Mouse (Mus musculus): ENCODE measurements around the gene Exd2. TPM values are rescaled to one million over a fixed set of nuclear protein-coding genes. Genes with fewer than 3 reads are reported as not detected.

The Exd2 gene
- polyA plus RNA-seq (2014; fragmentation: Nextera tagmentation; extraction: Ambion mirVana) = 17.5 and 18.7 TPM in 2 replicates

GRCm38 (mm10) chr12:80462942-80463651 lies at the start of gene Exd2:
Gene Exd2, plus strand, starts transcription at chr12:80463095.
- Histone ChIP-seq H3K9ac (ENCODE audit: low read depth, low read length) (peak within 1 kb of the TSS; percentile 85), H3K27me3 (replicated peaks; ENCODE audit: control insufficient read depth, insufficient read depth, low read length) (no peaks in the 10 kb centered on the region), H3K4me3 (ENCODE audit: low read depth, low read length) (peak within 1 kb of the TSS; percentile 81), H3K36me3 (ENCODE audit: control insufficient read depth, insufficient read depth, low read length) (no peaks in the 10 kb centered on the region), H3K27ac (ENCODE audit: low read depth, low read length) (peak within 1 kb of the TSS; percentile 70), H3K4me2 (peak within 1 kb of the TSS; percentile 80), H3K9me3 (ENCODE audit: control insufficient read depth, low read length) (no peaks in the 10 kb centered on the region), H3K4me1 (replicated peaks; ENCODE audit: control insufficient read depth, insufficient read depth, low read length) (no peaks in the 10 kb centered on the region; the same call in 1 of the 2 replicates)
- under 1% methylated on average over 44 of the region's 45 CpGs for WGBS
- ATAC-seq (replicated peaks; ENCODE audit: low FRiP score) = peak; percentile 96
- DNase-seq (ENCODE audit: low spot score) = peak; percentile 91

DNA sequence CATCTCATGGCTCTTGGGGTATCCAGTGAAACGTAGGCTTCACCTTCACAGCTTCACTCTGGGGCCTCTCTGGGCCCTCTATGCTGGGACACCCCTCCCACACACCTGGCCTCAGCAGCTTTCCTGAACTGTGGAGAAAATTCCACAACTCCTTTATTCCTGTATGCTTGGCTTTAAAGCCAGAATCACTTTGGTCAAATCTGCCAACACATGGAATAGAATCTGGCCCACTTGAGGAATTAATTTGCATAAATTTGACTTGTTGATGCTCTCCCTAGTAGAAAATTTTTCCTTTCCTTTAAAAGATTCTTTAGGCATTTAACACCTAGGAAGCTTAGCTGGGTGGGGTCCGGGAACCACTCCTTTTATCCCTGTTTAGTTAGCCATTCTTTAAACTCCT lies 47.8 kb upstream of the Exd2 start:
- Histone ChIP-seq H3K27me3 (replicated peaks; ENCODE audit: control insufficient read depth, insufficient read depth, low read length) (no peaks in the 10 kb centered on the region), H3K9ac (ENCODE audit: low read depth, low read length) (no peak overlapping the region), H3K4me1 (replicated peaks; ENCODE audit: control insufficient read depth, insufficient read depth, low read length) (no peaks in the 10 kb centered on the region), H3K9me3 (ENCODE audit: control insufficient read depth, low read length) (no peaks in the 10 kb centered on the region; the same call in 1 of the 2 replicates), H3K36me3 (ENCODE audit: control insufficient read depth, insufficient read depth, low read length) (0 out of 2 replicates have a peak, but pooled peaks cover 4% of the 10 kb centered on the region), H3K4me2 (no peak overlapping the region), H3K27ac (ENCODE audit: low read depth, low read length) (no peak overlapping the region), H3K4me3 (ENCODE audit: low read depth, low read length) (no peak overlapping the region)
- WGBS = 82% methylated on average over 2 of the region's 2 CpGs
- no peak for DNase-seq (ENCODE audit: low spot score)
- no peak for ATAC-seq (replicated peaks; ENCODE audit: low FRiP score)

DNA sequence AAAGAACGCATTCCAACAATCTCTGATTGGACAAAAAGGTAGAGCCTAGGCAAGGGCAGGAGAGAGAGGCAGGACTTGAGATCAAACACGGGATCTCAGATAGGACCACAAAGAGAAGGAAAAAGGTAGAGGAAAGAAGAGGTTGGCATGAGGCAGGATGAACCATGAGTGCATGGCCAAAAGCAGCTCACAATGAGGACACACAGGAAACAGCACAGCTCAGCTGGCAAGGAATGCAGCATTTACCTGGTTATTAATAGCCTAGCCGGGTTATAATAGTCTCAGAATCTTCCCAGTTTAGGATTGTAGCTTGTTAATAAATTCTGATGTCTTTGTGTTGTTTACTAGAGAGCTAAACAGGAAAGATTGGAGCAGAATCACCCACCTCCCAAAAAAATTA lies 35.2 kb upstream of the Exd2 start:
- H3K9me3 ChIP-seq (ENCODE audit: control insufficient read depth, low read length) = no peaks in the 10 kb centered on the region
- peaks cover 6% of the 10 kb centered on the region; the same call in 1 of the 2 replicates for H3K36me3 ChIP-seq (ENCODE audit: control insufficient read depth, insufficient read depth, low read length)
- no peaks in the 10 kb centered on the region for H3K4me1 ChIP-seq (replicated peaks; ENCODE audit: control insufficient read depth, insufficient read depth, low read length)
- no peak overlapping the region for H3K4me3 ChIP-seq (ENCODE audit: low read depth, low read length)
- H3K4me2 ChIP-seq = no peak overlapping the region
- H3K27me3 ChIP-seq (replicated peaks; ENCODE audit: control insufficient read depth, insufficient read depth, low read length) = no peaks in the 10 kb centered on the region
- 90% methylated on average over 3 of the region's 3 CpGs for WGBS
- H3K9ac ChIP-seq (ENCODE audit: low read depth, low read length) = no peak overlapping the region
- ATAC-seq (replicated peaks; ENCODE audit: low FRiP score) = no peak
- H3K27ac ChIP-seq (ENCODE audit: low read depth, low read length) = no peak overlapping the region
- DNase-seq (ENCODE audit: low spot score) = no peak

GRCm38 (mm10) chr12:80433266-80433665 lies 29.6 kb upstream of the Exd2 start:
- H3K9me3 ChIP-seq (ENCODE audit: control insufficient read depth, low read length) = no peaks in the 10 kb centered on the region
- H3K27ac ChIP-seq (ENCODE audit: low read depth, low read length) = no peak overlapping the region
- H3K9ac ChIP-seq (ENCODE audit: low read depth, low read length) = no peak overlapping the region
- no peak overlapping the region for H3K4me3 ChIP-seq (ENCODE audit: low read depth, low read length)
- H3K4me2 ChIP-seq = no peak overlapping the region
- peaks cover 4% of the 10 kb centered on the region; the same call in 1 of the 2 replicates for H3K36me3 ChIP-seq (ENCODE audit: control insufficient read depth, insufficient read depth, low read length)
- 64% methylated on average over 4 of the region's 4 CpGs for WGBS
- peaks cover 10% of the 10 kb centered on the region for H3K4me1 ChIP-seq (replicated peaks; ENCODE audit: control insufficient read depth, insufficient read depth, low read length)
- H3K27me3 ChIP-seq (replicated peaks; ENCODE audit: control insufficient read depth, insufficient read depth, low read length) = no peaks in the 10 kb centered on the region
- no peak for ATAC-seq (replicated peaks; ENCODE audit: low FRiP score)
- no peak for DNase-seq (ENCODE audit: low spot score)

DNA sequence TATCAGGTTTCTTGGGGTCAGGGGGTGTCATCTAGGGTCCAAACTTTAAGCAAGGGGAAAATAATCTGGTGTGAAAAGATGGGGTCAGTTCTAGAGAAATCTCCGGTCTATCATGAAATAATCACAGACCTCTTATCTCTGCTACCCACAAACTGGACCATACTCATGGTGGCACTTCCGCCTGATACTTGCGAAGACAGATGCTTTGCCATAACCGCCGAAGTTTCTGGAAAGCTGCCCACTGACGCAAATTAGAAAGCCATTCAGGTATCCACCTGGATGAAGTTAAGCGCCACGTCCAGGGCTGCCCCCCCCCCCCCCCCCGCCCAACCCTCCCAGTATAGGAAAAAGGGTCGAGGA lies 28.3 kb upstream of the Exd2 start:
- DNase-seq (ENCODE audit: low spot score) = no peak
- Histone ChIP-seq H3K36me3 (ENCODE audit: control insufficient read depth, insufficient read depth, low read length) (no peaks in the 10 kb centered on the region), H3K4me1 (replicated peaks; ENCODE audit: control insufficient read depth, insufficient read depth, low read length) (peaks cover 10% of the 10 kb centered on the region), H3K4me3 (ENCODE audit: low read depth, low read length) (peak overlapping the region; percentile 80), H3K4me2 (peak overlapping the region; percentile 79), H3K9me3 (ENCODE audit: control insufficient read depth, low read length) (no peaks in the 10 kb centered on the region), H3K27me3 (replicated peaks; ENCODE audit: control insufficient read depth, insufficient read depth, low read length) (no peaks in the 10 kb centered on the region), H3K27ac (ENCODE audit: low read depth, low read length) (peak overlapping the region; percentile 89), H3K9ac (ENCODE audit: low read depth, low read length) (peak overlapping the region; percentile 86)
- 11% methylated on average over 9 of the region's 10 CpGs for WGBS
- no peak for ATAC-seq (replicated peaks; ENCODE audit: low FRiP score)

DNA sequence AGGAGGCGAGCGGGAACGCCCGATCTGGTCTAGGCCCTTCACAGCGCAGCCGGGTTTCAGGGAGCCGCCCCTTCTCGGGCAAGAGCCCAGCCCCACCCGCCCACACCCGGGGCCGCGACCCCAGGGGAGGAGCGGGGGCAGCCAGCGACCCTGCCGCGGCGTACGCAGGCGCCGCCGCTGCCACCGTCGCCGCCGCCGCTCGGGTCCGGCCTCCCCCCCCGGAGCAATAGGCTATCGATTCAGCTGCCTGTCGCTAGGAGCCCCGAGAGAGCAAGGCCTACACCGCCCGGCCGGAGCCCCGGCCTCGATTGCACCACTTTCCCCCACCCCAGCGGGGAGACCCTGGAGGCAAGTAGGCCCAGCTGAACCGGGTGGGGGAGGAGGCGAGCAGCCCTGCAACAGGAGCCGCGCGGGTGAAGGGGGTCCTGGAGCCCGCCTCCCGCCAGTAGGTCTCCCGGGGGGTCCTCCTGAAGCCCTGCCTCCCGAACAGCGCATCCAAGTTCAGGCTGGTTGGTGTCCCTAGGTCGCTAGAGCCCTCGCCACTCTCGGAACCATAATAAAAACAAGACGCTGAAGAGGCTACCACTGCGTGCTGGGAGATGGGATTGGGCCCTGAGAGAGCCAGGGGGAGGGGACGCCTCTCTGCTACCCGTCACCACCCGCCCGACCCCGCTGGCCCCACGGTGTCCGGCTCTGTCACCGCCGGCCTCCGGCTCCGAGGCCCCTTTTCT lies 27.8 kb upstream of the Exd2 start:
- ATAC-seq (replicated peaks; ENCODE audit: low FRiP score) = peak; percentile 79
- under 1% methylated on average over 60 of the region's 64 CpGs for WGBS
- peak overlapping the region; percentile 79 for H3K4me2 ChIP-seq
- H3K27ac ChIP-seq (ENCODE audit: low read depth, low read length) = peak overlapping the region; percentile 89
- no peaks in the 10 kb centered on the region for H3K36me3 ChIP-seq (ENCODE audit: control insufficient read depth, insufficient read depth, low read length)
- peak overlapping the region; percentile 86 for H3K9ac ChIP-seq (ENCODE audit: low read depth, low read length)
- H3K9me3 ChIP-seq (ENCODE audit: control insufficient read depth, low read length) = no peaks in the 10 kb centered on the region
- H3K4me3 ChIP-seq (ENCODE audit: low read depth, low read length) = peak overlapping the region; percentile 80
- H3K4me1 ChIP-seq (replicated peaks; ENCODE audit: control insufficient read depth, insufficient read depth, low read length) = peaks cover 10% of the 10 kb centered on the region
- peak; percentile 87 for DNase-seq (ENCODE audit: low spot score)
- H3K27me3 ChIP-seq (replicated peaks; ENCODE audit: control insufficient read depth, insufficient read depth, low read length) = no peaks in the 10 kb centered on the region

DNA sequence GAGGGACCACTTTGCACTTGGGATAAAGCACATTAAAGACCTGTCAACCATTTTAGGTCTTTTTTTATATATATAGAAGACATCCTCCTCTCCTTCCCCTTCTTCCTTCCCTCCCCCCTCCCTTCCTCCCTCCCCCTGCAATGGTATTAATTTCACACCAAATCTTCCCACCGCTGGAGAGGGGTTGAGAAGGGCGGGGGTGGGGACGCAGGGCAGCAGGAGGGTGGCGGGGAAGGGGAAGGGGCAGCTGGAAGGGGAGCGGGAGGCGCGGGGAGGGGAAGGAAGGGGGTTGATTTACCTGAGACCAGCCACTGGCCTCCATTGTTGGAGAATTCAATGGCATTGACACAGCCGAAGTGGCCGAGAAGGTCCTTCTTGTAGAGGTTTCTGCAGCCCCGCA lies 27.0 kb upstream of the Exd2 start:
- Histone ChIP-seq H3K9ac (ENCODE audit: low read depth, low read length) (peak overlapping the region; percentile 86), H3K4me3 (ENCODE audit: low read depth, low read length) (peak overlapping the region; percentile 80), H3K27ac (ENCODE audit: low read depth, low read length) (peak overlapping the region; percentile 89), H3K27me3 (replicated peaks; ENCODE audit: control insufficient read depth, insufficient read depth, low read length) (no peaks in the 10 kb centered on the region), H3K36me3 (ENCODE audit: control insufficient read depth, insufficient read depth, low read length) (no peaks in the 10 kb centered on the region), H3K9me3 (ENCODE audit: control insufficient read depth, low read length) (no peaks in the 10 kb centered on the region), H3K4me2 (peak overlapping the region; percentile 79), H3K4me1 (replicated peaks; ENCODE audit: control insufficient read depth, insufficient read depth, low read length) (peaks cover 10% of the 10 kb centered on the region)
- no peak for DNase-seq (ENCODE audit: low spot score)
- ATAC-seq (replicated peaks; ENCODE audit: low FRiP score) = 0 out of 2 replicates have a peak, but pooled peaks have one; percentile 14
- 0% methylated on average over 10 of the region's 10 CpGs for WGBS

DNA sequence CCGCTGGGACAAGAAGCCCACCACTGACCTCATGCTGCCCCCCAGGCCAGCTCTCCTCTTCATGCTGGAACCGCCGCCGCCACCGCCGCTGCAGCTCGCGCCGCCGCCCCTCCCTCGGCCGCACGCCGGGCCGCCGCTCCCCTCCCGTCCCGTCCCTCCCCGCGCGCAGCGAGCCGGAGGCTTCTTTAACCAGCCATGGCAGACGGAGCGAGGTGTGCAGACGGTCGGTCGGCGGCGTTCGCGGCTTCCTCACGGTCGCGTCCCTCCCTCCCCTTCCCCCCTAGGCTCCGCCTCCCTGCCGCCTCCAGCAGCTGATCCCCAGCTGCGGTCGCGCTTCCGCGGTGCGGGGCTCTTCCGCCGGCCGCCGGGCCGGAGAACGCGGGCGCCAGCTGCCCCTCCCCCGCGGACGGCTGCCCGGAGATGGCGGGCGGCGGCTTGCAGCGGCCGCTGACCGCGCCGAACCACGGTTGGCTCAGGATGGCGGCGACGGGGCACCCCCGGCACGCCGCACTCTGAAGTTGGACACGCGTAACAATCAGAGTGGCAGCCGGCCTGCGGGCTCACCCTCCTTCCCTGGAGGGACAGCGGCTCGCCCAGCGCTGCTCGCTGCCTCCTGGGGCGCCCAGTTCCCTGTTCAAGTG lies 26.4 kb upstream of the Exd2 start, which contains the start of gene Dcaf5:
TSS of gene Dcaf5 (minus strand) at position 266 of the 641 bp plus-strand sequence.
- ATAC-seq (replicated peaks; ENCODE audit: low FRiP score) (peak; percentile 71), DNase-seq (ENCODE audit: low spot score) (peak; percentile 76)
- Histone ChIP-seq H3K27me3 (replicated peaks; ENCODE audit: control insufficient read depth, insufficient read depth, low read length) (no peaks in the 10 kb centered on the region), H3K4me1 (replicated peaks; ENCODE audit: control insufficient read depth, insufficient read depth, low read length) (peaks cover 10% of the 10 kb centered on the region), H3K4me3 (ENCODE audit: low read depth, low read length) (peak within 1 kb of the TSS; percentile 80), H3K9ac (ENCODE audit: low read depth, low read length) (peak within 1 kb of the TSS; percentile 86), H3K27ac (ENCODE audit: low read depth, low read length) (peak within 1 kb of the TSS; percentile 89), H3K36me3 (ENCODE audit: control insufficient read depth, insufficient read depth, low read length) (no peaks in the 10 kb centered on the region), H3K9me3 (ENCODE audit: control insufficient read depth, low read length) (no peaks in the 10 kb centered on the region), H3K4me2 (peak within 1 kb of the TSS; percentile 79)
- WGBS = 1% methylated on average over 78 of the region's 79 CpGs

Data from liver, embryonic 11.5 days (tissue).